Mouse (Mus musculus): ENCODE measurements around the gene Crtap. TPM values are rescaled to one million over a fixed set of nuclear protein-coding genes. Genes with fewer than 3 reads are reported as not detected.
A peak's percentile ranks its signal among the peaks of the same experiment; 100 is the strongest.
"Not testable (repeated sequence)": the region's sequence is repeated elsewhere in the genome, so short reads cannot be mapped to it uniquely, and the experiment has no call there.

Crtap gene
- polyA plus RNA-seq, 1 experiment from 2014 or later = 63.4 TPM

DNA sequence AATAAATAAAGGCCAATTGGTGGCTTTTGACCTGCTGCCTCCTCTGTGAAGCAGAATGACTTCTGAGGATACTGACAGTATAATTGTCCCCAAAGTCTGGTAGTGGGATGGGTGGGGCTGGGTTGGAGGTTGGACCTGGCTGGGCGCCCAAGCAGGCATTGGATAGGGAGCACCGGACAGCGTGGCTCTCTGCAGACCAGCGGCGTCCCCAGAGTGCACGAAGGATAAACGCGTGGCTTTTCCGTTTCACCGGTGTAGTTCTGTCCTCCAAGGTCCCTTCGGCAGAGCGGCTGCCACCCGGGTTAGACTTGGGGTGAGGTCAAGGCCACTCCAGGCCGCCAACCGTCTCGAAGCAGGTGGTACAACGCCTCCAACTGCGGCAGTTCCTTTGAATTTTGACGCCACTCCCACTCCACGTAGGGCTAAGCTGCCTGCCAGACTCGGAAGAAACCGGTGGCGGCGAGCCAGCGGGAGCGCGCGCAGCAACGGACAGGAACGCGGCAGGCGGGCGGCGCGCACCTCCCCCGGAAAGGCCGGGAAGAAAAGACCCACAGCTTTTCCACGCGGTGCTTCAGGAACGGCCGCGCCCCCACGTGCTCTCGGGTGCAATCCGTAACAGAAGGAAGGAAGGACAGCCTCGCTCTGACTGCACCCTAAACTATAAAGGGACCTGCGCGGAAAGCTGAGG, 22.5 kb downstream of the Crtap start:
- ATAC-seq (replicated peaks; ENCODE audit: insufficient number of reproducible peaks, low FRiP score, low TSS enrichment, low read depth) (peak; percentile 74), DNase-seq (ENCODE audit: low spot score) (peak; percentile 77)
- H3K36me3 ChIP-seq (replicated peaks; ENCODE audit: control insufficient read depth, insufficient read depth, low read depth, low read length) = no peaks in the 10 kb centered on the region
- WGBS = 1% methylated on average over 48 of the region's 48 CpGs
- H3K27ac ChIP-seq (replicated peaks; ENCODE audit: low read depth, low read length) = no peak overlapping the region
- H3K9ac ChIP-seq (replicated peaks; ENCODE audit: low read length) = peak overlapping the region; percentile 68
- H3K4me3 ChIP-seq (ENCODE audit: low read depth, low read length) = peak overlapping the region; percentile 50
- peak overlapping the region; percentile 84 for H3K4me2 ChIP-seq (ENCODE audit: low read depth, low read length)
- no peaks in the 10 kb centered on the region for H3K4me1 ChIP-seq (ENCODE audit: control insufficient read depth, insufficient read depth, low read length)
- no peaks in the 10 kb centered on the region for H3K27me3 ChIP-seq (ENCODE audit: control insufficient read depth, insufficient read depth, low read length)
- H3K9me3 ChIP-seq (replicated peaks; ENCODE audit: control insufficient read depth, low read length) = no peaks in the 10 kb centered on the region

DNA sequence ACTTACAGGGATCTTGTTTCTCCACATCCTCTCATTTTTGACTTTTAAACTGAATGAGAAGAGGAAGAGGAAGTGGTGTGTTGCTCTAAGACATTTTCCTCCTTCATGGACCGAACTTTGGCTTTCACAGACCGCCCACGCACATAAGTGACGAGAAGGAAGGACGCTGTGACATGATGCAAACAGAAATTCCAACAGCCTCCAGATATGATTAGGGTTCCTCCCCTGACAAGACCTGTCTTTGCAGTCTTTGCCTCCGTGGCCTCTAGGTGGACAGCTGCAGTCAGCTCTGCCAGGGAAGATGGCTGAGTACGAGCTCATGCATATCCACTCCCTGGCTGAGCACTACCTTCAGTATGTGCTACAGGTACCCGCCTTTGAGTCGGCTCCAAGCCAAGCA, 60.6 kb downstream of the Crtap start, which contains the start of gene Bcl2a1c:
Bcl2a1c (plus strand) TSS at position 281 of the 400 bp plus-strand sequence.
- WGBS = 80% methylated on average over 9 of the region's 9 CpGs
- not testable (repeated sequence) for H3K36me3 ChIP-seq (replicated peaks; ENCODE audit: control insufficient read depth, insufficient read depth, low read depth, low read length); H3K9me3 ChIP-seq (replicated peaks; ENCODE audit: control insufficient read depth, low read length)

GRCm38 (mm10) chr9:114328332-114328731, 62.1 kb downstream of the Crtap start:
- not testable (repeated sequence) for ATAC-seq (replicated peaks; ENCODE audit: insufficient number of reproducible peaks, low FRiP score, low TSS enrichment, low read depth)

More for the DNA sequence above, 60.6 kb downstream of the Crtap start, which contains the start of gene Bcl2a1c:
- H3K9ac ChIP-seq (replicated peaks; ENCODE audit: low read length); ATAC-seq (replicated peaks; ENCODE audit: insufficient number of reproducible peaks, low FRiP score, low TSS enrichment, low read depth); H3K4me1 ChIP-seq (ENCODE audit: control insufficient read depth, insufficient read depth, low read length); H3K4me3 ChIP-seq (ENCODE audit: low read depth, low read length); H3K4me2 ChIP-seq (ENCODE audit: low read depth, low read length); H3K27me3 ChIP-seq (ENCODE audit: control insufficient read depth, insufficient read depth, low read length); H3K27ac ChIP-seq (replicated peaks; ENCODE audit: low read depth, low read length); DNase-seq (ENCODE audit: low spot score): not testable (repeated sequence)

GRCm38 (mm10) chr9:114326011-114326748, 64.3 kb downstream of the Crtap start:
- WGBS = 72% methylated on average over 3 of the region's 3 CpGs
- ATAC-seq (replicated peaks; ENCODE audit: insufficient number of reproducible peaks, low FRiP score, low TSS enrichment, low read depth) (no peak), DNase-seq (ENCODE audit: low spot score) (no peak)
- Histone ChIP-seq H3K36me3 (replicated peaks; ENCODE audit: control insufficient read depth, insufficient read depth, low read depth, low read length) (no peaks in the 10 kb centered on the region), H3K9me3 (replicated peaks; ENCODE audit: control insufficient read depth, low read length) (no peaks in the 10 kb centered on the region), H3K4me2 (ENCODE audit: low read depth, low read length) (no peak overlapping the region), H3K4me1 (ENCODE audit: control insufficient read depth, insufficient read depth, low read length) (no peaks in the 10 kb centered on the region), H3K9ac (replicated peaks; ENCODE audit: low read length) (no peak overlapping the region), H3K4me3 (ENCODE audit: low read depth, low read length) (no peak overlapping the region), H3K27ac (replicated peaks; ENCODE audit: low read depth, low read length) (no peak overlapping the region), H3K27me3 (ENCODE audit: control insufficient read depth, insufficient read depth, low read length) (no peaks in the 10 kb centered on the region)

More at GRCm38 (mm10) chr9:114328332-114328731, 62.1 kb downstream of the Crtap start:
- not testable (repeated sequence) for H3K9me3 ChIP-seq (replicated peaks; ENCODE audit: control insufficient read depth, low read length); H3K27ac ChIP-seq (replicated peaks; ENCODE audit: low read depth, low read length); DNase-seq (ENCODE audit: low spot score); H3K4me1 ChIP-seq (ENCODE audit: control insufficient read depth, insufficient read depth, low read length); H3K4me3 ChIP-seq (ENCODE audit: low read depth, low read length); H3K27me3 ChIP-seq (ENCODE audit: control insufficient read depth, insufficient read depth, low read length); H3K9ac ChIP-seq (replicated peaks; ENCODE audit: low read length); H3K4me2 ChIP-seq (ENCODE audit: low read depth, low read length); H3K36me3 ChIP-seq (replicated peaks; ENCODE audit: control insufficient read depth, insufficient read depth, low read depth, low read length)

Other genes with a start within 250 kb of the Crtap start
- gene Bcl2a1c, start 60.5 kb downstream of the Crtap start, polyA plus RNA-seq (2014; fragmentation: Nextera tagmentation; extraction: Ambion mirVana) = not detected in 2 replicates
- 23.3 and 27.4 TPM in 2 replicates for gene Glb1, start 10.4 kb upstream of the Crtap start, polyA plus RNA-seq (2014; fragmentation: Nextera tagmentation; extraction: Ambion mirVana)
- gene Tmppe, start 10.4 kb upstream of the Crtap start, polyA plus RNA-seq (2014; fragmentation: Nextera tagmentation; extraction: Ambion mirVana) = 2.2 and 3.5 TPM in 2 replicates
- gene Ccr4, start 114.2 kb upstream of the Crtap start, polyA plus RNA-seq (2014; fragmentation: Nextera tagmentation; extraction: Ambion mirVana) = not detected in 2 replicates
- not detected in 2 replicates for gene C130032M10Rik, start 125.0 kb upstream of the Crtap start, polyA plus RNA-seq (2014; fragmentation: Nextera tagmentation; extraction: Ambion mirVana)
- gene Trim71, start 173.7 kb upstream of the Crtap start, polyA plus RNA-seq (2014; fragmentation: Nextera tagmentation; extraction: Ambion mirVana) = 1.9 and 2.2 TPM in 2 replicates
- 72.8 and 76.4 TPM in 2 replicates for gene Cnot10, start 249.5 kb upstream of the Crtap start, polyA plus RNA-seq (2014; fragmentation: Nextera tagmentation; extraction: Ambion mirVana)